Mouse (Mus musculus): Measurements from ENCODE around the gene Cygb. TPM values are rescaled to one million over a fixed set of nuclear protein-coding genes. Genes with fewer than 3 reads are reported as not detected.
A peak's percentile ranks its signal among the peaks of the same experiment; 100 is the strongest.

Cygb gene
- polyA plus RNA-seq, 1 experiment from 2014 or later: 2.1 TPM

DNA sequence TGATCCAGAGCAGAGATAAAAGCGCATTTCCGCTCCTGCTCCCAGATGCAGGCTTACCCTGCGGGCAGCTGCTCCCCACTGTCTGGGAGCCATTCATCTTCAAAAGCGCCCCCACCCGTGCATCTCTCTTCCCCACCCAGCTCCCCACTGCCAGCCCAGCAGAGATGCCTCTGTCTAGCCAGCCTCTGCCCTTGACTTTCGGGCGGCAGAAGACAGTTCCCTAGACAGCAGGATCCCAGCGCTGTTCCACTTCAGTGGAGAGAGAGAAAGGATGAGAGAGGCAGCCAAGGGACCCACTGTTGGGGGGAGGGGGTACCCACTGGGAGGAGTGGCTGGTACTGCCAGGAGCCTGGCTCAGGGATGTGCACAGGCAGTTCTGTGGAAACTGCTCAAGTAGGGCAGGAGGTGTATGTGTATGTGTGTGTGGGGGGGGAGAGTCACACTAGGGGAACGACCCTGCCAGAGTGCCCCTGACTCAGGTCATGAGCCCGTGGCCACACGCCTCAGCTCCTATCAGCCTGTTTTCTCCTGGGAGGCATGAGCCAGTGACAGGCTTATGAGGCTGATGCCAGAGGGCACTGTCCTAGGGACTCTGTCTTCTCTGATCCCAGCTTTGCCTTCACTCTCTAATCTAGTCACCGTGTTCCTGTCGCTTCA is 7.3 kb upstream of the Cygb start:
- H3K4me3 ChIP-seq (ENCODE audit: low read depth, low read length): no peak overlapping the region
- DNase-seq (ENCODE audit: low spot score, missing footprints) (no peak), ATAC-seq (ENCODE audit: low FRiP score) (peak; percentile 10; the same call in 1 of the 2 replicates)
- H3K36me3 ChIP-seq (ENCODE audit: control insufficient read depth, insufficient read depth, low read length): no peaks in the 10 kb centered on the region
- no peak overlapping the region for H3K4me2 ChIP-seq
- H3K9me3 ChIP-seq (ENCODE audit: control insufficient read depth, low read length): no peaks in the 10 kb centered on the region
- H3K4me1 ChIP-seq (ENCODE audit: control insufficient read depth, insufficient read depth, low read length): peaks cover 50% of the 10 kb centered on the region
- H3K27me3 ChIP-seq (ENCODE audit: control insufficient read depth, insufficient read depth, low read length): no peaks in the 10 kb centered on the region
- peak overlapping the region; percentile 28; the same call in 1 of the 2 replicates for H3K27ac ChIP-seq (ENCODE audit: low read depth, low read length)
- peak overlapping the region; percentile 1 for H3K9ac ChIP-seq (ENCODE audit: low read length)
- 20% methylated on average over 13 of the region's 13 CpGs for WGBS

- H3K36me3 ChIP-seq (ENCODE audit: control insufficient read depth, insufficient read depth, low read length): no peaks in the 10 kb centered on the region
- ATAC-seq (ENCODE audit: low FRiP score): no peak
- peaks cover 50% of the 10 kb centered on the region for H3K4me1 ChIP-seq (ENCODE audit: control insufficient read depth, insufficient read depth, low read length)
- H3K4me3 ChIP-seq (ENCODE audit: low read depth, low read length): no peak overlapping the region
- H3K9me3 ChIP-seq (ENCODE audit: control insufficient read depth, low read length): no peaks in the 10 kb centered on the region
- H3K4me2 ChIP-seq: no peak overlapping the region
- no peak overlapping the region for H3K27ac ChIP-seq (ENCODE audit: low read depth, low read length)
- no peak for DNase-seq (ENCODE audit: low spot score, missing footprints)
- no peaks in the 10 kb centered on the region; the same call in 1 of the 2 replicates for H3K27me3 ChIP-seq (ENCODE audit: control insufficient read depth, insufficient read depth, low read length)
- H3K9ac ChIP-seq (ENCODE audit: low read length): no peak overlapping the region
- 85% methylated on average over 9 of the region's 9 CpGs for WGBS
These were observed 6.1 kb upstream of the Cygb start for GRCm38 (mm10) chr11:116660181-116660580.

DNA sequence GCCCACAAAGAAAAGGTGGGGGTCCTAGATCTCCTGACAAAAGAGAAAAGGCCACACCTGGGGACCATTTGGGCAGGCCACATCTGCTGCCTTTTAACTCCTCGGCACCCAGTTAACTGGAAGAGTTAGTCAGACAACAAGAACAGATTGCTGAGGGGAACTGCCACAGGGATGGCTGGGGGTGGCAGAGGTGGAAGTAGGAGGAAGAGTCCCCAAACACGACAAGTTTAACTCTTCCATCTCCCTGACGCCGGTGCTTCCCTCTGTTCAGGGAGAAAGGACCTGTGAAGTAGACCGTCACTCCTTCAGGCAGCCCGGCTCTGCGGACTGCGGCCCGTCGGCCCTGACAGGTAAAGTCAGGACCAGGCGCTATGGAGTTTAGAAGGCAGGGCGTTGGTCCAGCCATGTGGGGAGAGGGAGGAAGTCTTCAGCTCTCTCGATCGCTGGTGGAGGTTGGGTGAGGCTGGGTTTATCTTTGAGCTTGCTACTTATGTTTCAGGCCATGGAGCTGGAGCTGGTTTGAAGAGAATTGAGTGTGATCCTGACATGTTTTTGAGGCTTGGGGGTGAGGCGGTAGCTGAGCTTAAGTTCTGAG is 5.0 kb upstream of the Cygb start:
- DNase-seq (ENCODE audit: low spot score, missing footprints): no peak
- Histone ChIP-seq H3K4me3 (ENCODE audit: low read depth, low read length) (no peak overlapping the region), H3K27me3 (ENCODE audit: control insufficient read depth, insufficient read depth, low read length) (peaks cover 10% of the 10 kb centered on the region), H3K4me1 (ENCODE audit: control insufficient read depth, insufficient read depth, low read length) (peaks cover 50% of the 10 kb centered on the region), H3K9ac (ENCODE audit: low read length) (no peak overlapping the region), H3K36me3 (ENCODE audit: control insufficient read depth, insufficient read depth, low read length) (no peaks in the 10 kb centered on the region), H3K9me3 (ENCODE audit: control insufficient read depth, low read length) (no peaks in the 10 kb centered on the region), H3K27ac (ENCODE audit: low read depth, low read length) (no peak overlapping the region), H3K4me2 (no peak overlapping the region)
- ATAC-seq (ENCODE audit: low FRiP score): no peak
- WGBS: 84% methylated on average over 15 of the region's 15 CpGs

- H3K36me3 ChIP-seq (ENCODE audit: control insufficient read depth, insufficient read depth, low read length): no peaks in the 10 kb centered on the region
- no peak overlapping the region for H3K4me2 ChIP-seq
- peaks cover 19% of the 10 kb centered on the region for H3K27me3 ChIP-seq (ENCODE audit: control insufficient read depth, insufficient read depth, low read length)
- no peaks in the 10 kb centered on the region for H3K9me3 ChIP-seq (ENCODE audit: control insufficient read depth, low read length)
- 64% methylated on average over 10 of the region's 10 CpGs for WGBS
- peaks cover 51% of the 10 kb centered on the region for H3K4me1 ChIP-seq (ENCODE audit: control insufficient read depth, insufficient read depth, low read length)
- 0 out of 2 replicates have a peak, but pooled peaks have one; percentile 17 for ATAC-seq (ENCODE audit: low FRiP score)
- peak overlapping the region; percentile 49; the same call in 1 of the 2 replicates for H3K27ac ChIP-seq (ENCODE audit: low read depth, low read length)
- peak overlapping the region; percentile 53 for H3K9ac ChIP-seq (ENCODE audit: low read length)
- H3K4me3 ChIP-seq (ENCODE audit: low read depth, low read length): no peak overlapping the region
- DNase-seq (ENCODE audit: low spot score, missing footprints): no peak
These were observed 4.1 kb upstream of the Cygb start for GRCm38 (mm10) chr11:116658238-116658637.

GRCm38 (mm10) chr11:116657311-116658223 is 3.5 kb upstream of the Cygb start:
- peak overlapping the region; percentile 20 for H3K4me3 ChIP-seq (ENCODE audit: low read depth, low read length)
- H3K9ac ChIP-seq (ENCODE audit: low read length): peak overlapping the region; percentile 59
- H3K4me1 ChIP-seq (ENCODE audit: control insufficient read depth, insufficient read depth, low read length): peaks cover 49% of the 10 kb centered on the region
- ATAC-seq (ENCODE audit: low FRiP score): peak; percentile 91
- H3K9me3 ChIP-seq (ENCODE audit: control insufficient read depth, low read length): no peaks in the 10 kb centered on the region
- peaks cover 25% of the 10 kb centered on the region for H3K27me3 ChIP-seq (ENCODE audit: control insufficient read depth, insufficient read depth, low read length)
- no peaks in the 10 kb centered on the region for H3K36me3 ChIP-seq (ENCODE audit: control insufficient read depth, insufficient read depth, low read length)
- peak overlapping the region; percentile 73 for H3K27ac ChIP-seq (ENCODE audit: low read depth, low read length)
- 11% methylated on average over 22 of the region's 22 CpGs for WGBS
- peak overlapping the region; percentile 36 for H3K4me2 ChIP-seq
- DNase-seq (ENCODE audit: low spot score, missing footprints): peak; percentile 97

GRCm38 (mm10) chr11:116656348-116657191 is 2.5 kb upstream of the Cygb start:
- no peaks in the 10 kb centered on the region for H3K9me3 ChIP-seq (ENCODE audit: control insufficient read depth, low read length)
- WGBS: 75% methylated on average over 16 of the region's 16 CpGs
- no peak overlapping the region for H3K4me2 ChIP-seq
- H3K4me3 ChIP-seq (ENCODE audit: low read depth, low read length): no peak overlapping the region
- H3K4me1 ChIP-seq (ENCODE audit: control insufficient read depth, insufficient read depth, low read length): peaks cover 39% of the 10 kb centered on the region
- H3K27me3 ChIP-seq (ENCODE audit: control insufficient read depth, insufficient read depth, low read length): peaks cover 35% of the 10 kb centered on the region
- ATAC-seq (ENCODE audit: low FRiP score) (no peak), DNase-seq (ENCODE audit: low spot score, missing footprints) (no peak)
- H3K27ac ChIP-seq (ENCODE audit: low read depth, low read length): no peak overlapping the region
- no peaks in the 10 kb centered on the region for H3K36me3 ChIP-seq (ENCODE audit: control insufficient read depth, insufficient read depth, low read length)
- H3K9ac ChIP-seq (ENCODE audit: low read length): no peak overlapping the region

GRCm38 (mm10) chr11:116653709-116654221 is 348 bp downstream of the Cygb start:
- H3K9me3 ChIP-seq (ENCODE audit: control insufficient read depth, low read length): no peaks in the 10 kb centered on the region
- H3K4me3 ChIP-seq (ENCODE audit: low read depth, low read length): peak overlapping the region; percentile 49
- DNase-seq (ENCODE audit: low spot score, missing footprints) (peak; percentile 93), ATAC-seq (ENCODE audit: low FRiP score) (no peak)
- H3K36me3 ChIP-seq (ENCODE audit: control insufficient read depth, insufficient read depth, low read length): no peaks in the 10 kb centered on the region
- peak overlapping the region; percentile 69 for H3K9ac ChIP-seq (ENCODE audit: low read length)
- peaks cover 28% of the 10 kb centered on the region for H3K4me1 ChIP-seq (ENCODE audit: control insufficient read depth, insufficient read depth, low read length)
- peaks cover 39% of the 10 kb centered on the region for H3K27me3 ChIP-seq (ENCODE audit: control insufficient read depth, insufficient read depth, low read length)
- H3K4me2 ChIP-seq: peak overlapping the region; percentile 90
- WGBS: under 1% methylated on average over 45 of the region's 47 CpGs
- no peak overlapping the region for H3K27ac ChIP-seq (ENCODE audit: low read depth, low read length)

DNA sequence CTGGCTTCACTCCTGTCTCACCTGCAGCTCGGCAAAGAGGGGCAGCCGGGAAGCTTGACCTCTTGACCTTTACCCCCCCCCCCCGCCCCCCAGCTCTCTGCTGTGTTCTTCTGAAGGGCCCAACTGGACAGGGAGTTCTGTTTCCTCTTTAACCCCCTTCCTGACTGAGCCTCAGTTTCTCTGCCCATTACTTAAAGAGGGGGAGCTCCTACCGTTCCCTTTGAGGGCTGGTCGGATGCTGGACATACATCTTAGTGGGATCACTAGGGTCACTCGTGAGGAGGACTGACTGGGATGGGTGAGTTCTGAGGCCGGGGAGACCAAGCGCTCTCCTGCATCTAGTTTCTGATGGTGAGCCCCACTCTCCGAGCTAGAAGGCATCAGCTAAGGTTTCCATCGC is 879 bp downstream of the Cygb start, which contains the start of gene Prcd:
Gene Prcd, plus strand, starts transcription at position 301 of the 400 bp plus-strand sequence.
- Histone ChIP-seq H3K36me3 (ENCODE audit: control insufficient read depth, insufficient read depth, low read length) (no peaks in the 10 kb centered on the region), H3K27me3 (ENCODE audit: control insufficient read depth, insufficient read depth, low read length) (peaks cover 39% of the 10 kb centered on the region)

More for the DNA sequence above, 879 bp downstream of the Cygb start, which contains the start of gene Prcd:
- 5% methylated on average over 10 of the region's 10 CpGs for WGBS
- Histone ChIP-seq H3K9ac (ENCODE audit: low read length) (peak within 1 kb of the TSS; percentile 69), H3K4me1 (ENCODE audit: control insufficient read depth, insufficient read depth, low read length) (peaks cover 26% of the 10 kb centered on the region), H3K4me3 (ENCODE audit: low read depth, low read length) (peak within 1 kb of the TSS; percentile 49), H3K9me3 (ENCODE audit: control insufficient read depth, low read length) (no peaks in the 10 kb centered on the region), H3K4me2 (peak within 1 kb of the TSS; percentile 90), H3K27ac (ENCODE audit: low read depth, low read length) (no peak within 1 kb of the TSS)
- ATAC-seq (ENCODE audit: low FRiP score): no peak
- no peak for DNase-seq (ENCODE audit: low spot score, missing footprints)

Measured in midbrain, embryonic 11.5 days (tissue).